Mouse (Mus musculus) MEL (cell line): ENCODE measurements around the gene Adck2. TPM values are rescaled to one million over a fixed set of nuclear protein-coding genes. Genes with fewer than 3 reads are reported as not detected.

Experiments used
- DNase-seq: peaks from one replicate; pipeline ENCODE4 v3.0.0; 2011; ENCODE audit warnings: low read depth, low spot score
- H3K27ac ChIP-seq: 2 replicates; pipeline ENCODE4 v1.5.1; 2012; ENCODE audit warnings: low read depth, mild to moderate bottlenecking, control low read depth, low read length, moderate library complexity; ENCODE audit not compliant: control insufficient read depth
- H3K27me3 ChIP-seq, 2 experiments: fragments of 150-350 bp in 1 of 2; sonication (generic) in 1 of 2; 2 replicates each; pipeline ENCODE4 v1.6.1; 2012; ENCODE audit warnings: low read length in 2 of 2, mild to moderate bottlenecking in 2 of 2, improper control_type of control experiment in 1 of 2, moderate library complexity in 1 of 2; ENCODE audit not compliant: insufficient read depth in 2 of 2, control insufficient read depth in 1 of 2
- H3K36me3 ChIP-seq, 2 experiments: 2 replicates each; pipeline ENCODE4 v1.6.1; 2012 to 2014; ENCODE audit warnings: low read length in 2 of 2, improper control_type of control experiment in 1 of 2, inconsistent platforms in 1 of 2, mild to moderate bottlenecking in 1 of 2; ENCODE audit not compliant: insufficient read depth in 2 of 2, control insufficient read depth in 1 of 2
- H3K4me1 ChIP-seq, 2 experiments: fragments of 150-350 bp in 1 of 2; sonication (generic) in 1 of 2; 2 replicates each; pipeline ENCODE4 v1.6.1; 2012; ENCODE audit warnings: low read length in 2 of 2, improper control_type of control experiment in 1 of 2, mild to moderate bottlenecking in 1 of 2; ENCODE audit not compliant: insufficient read depth in 2 of 2, control insufficient read depth in 1 of 2
- H3K4me3 ChIP-seq, 2 experiments: fragments of 150-350 bp in 1 of 2; sonication (generic) in 1 of 2; 2 replicates each; pipeline ENCODE4 v1.5.1; 2012; ENCODE audit warnings: low read depth in 2 of 2, low read length in 2 of 2, mild to moderate bottlenecking in 2 of 2, moderate library complexity in 2 of 2, control low read depth in 1 of 2, improper control_type of control experiment in 1 of 2; ENCODE audit not compliant: control insufficient read depth in 1 of 2, insufficient read depth in 1 of 2
- H3K79me2 ChIP-seq: 2 replicates; pipeline ENCODE4 v1.6.1; 2012; ENCODE audit warnings: mild to moderate bottlenecking, low read length, moderate library complexity; ENCODE audit not compliant: control insufficient read depth, poor library complexity, insufficient read depth
- H3K9ac ChIP-seq: 2 replicates; pipeline ENCODE4 v1.6.1; 2012; ENCODE audit warnings: low read depth, mild to moderate bottlenecking, control low read depth, low read length, moderate library complexity; ENCODE audit not compliant: control insufficient read depth, poor library complexity, severe bottlenecking
- H3K9me3 ChIP-seq: fragments of 150-350 bp; sonication (generic); replicated peaks from 2 replicates; pipeline ENCODE4 v1.6.1; 2012; ENCODE audit warnings: mild to moderate bottlenecking, low read length, improper control_type of control experiment, moderate library complexity; ENCODE audit not compliant: insufficient read depth
- BHLHE40 ChIP-seq: IDR thresholded peaks from 2 replicates; pipeline ENCODE4 v1.6.1; 2012; ENCODE audit warnings: low read depth, mild to moderate bottlenecking, inconsistent platforms, low read length, improper control_type of control experiment, borderline replicate concordance
- CHD1 ChIP-seq: IDR thresholded peaks from 2 replicates; pipeline ENCODE4 v1.6.1; 2012; ENCODE audit warnings: low read depth, mild to moderate bottlenecking, inconsistent platforms, low read length, improper control_type of control experiment
- CHD2 ChIP-seq: IDR thresholded peaks from 2 replicates; pipeline ENCODE4 v1.6.1; 2011; ENCODE audit warnings: low read length, improper control_type of control experiment
- CTCF ChIP-seq, 3 experiments: IDR thresholded peaks in 2 of 3; conservative IDR thresholded peaks in 1 of 3; 2 replicates each; pipeline ENCODE4 v1.5.1; 2011 to 2012; ENCODE audit warnings: low read length in 3 of 3, low read depth in 2 of 3, mild to moderate bottlenecking in 2 of 3, improper control_type of control experiment in 1 of 3, inconsistent platforms in 1 of 3, mixed read lengths in 1 of 3, moderate library complexity in 1 of 3; ENCODE audit not compliant: control insufficient read depth in 1 of 3, insufficient read depth in 1 of 3, poor library complexity in 1 of 3, severe bottlenecking in 1 of 3
- E2F4 ChIP-seq: IDR thresholded peaks from 2 replicates; pipeline ENCODE4 v1.6.1; 2011; ENCODE audit warnings: low read depth, low read length, improper control_type of control experiment, borderline replicate concordance
- ETS1 ChIP-seq: IDR thresholded peaks from 2 replicates; pipeline ENCODE4 v1.6.1; 2012; ENCODE audit warnings: low read depth, mild to moderate bottlenecking, inconsistent platforms, low read length, improper control_type of control experiment, moderate library complexity
- GABPA ChIP-seq: IDR thresholded peaks from 2 replicates; pipeline ENCODE4 v1.6.1; 2012; ENCODE audit warnings: low read depth, mild to moderate bottlenecking, inconsistent platforms, low read length, improper control_type of control experiment, moderate library complexity
- JUND ChIP-seq: IDR thresholded peaks from 2 replicates; pipeline ENCODE4 v1.6.1; 2011; ENCODE audit warnings: low read depth, mild to moderate bottlenecking, improper control_type of control experiment, low read length
- KAT2A ChIP-seq: conservative IDR thresholded peaks from 2 replicates; pipeline ENCODE4 v1.6.1; 2012; ENCODE audit warnings: low read depth, low read length, improper control_type of control experiment, inconsistent platforms
- MAFK ChIP-seq: IDR thresholded peaks from 2 replicates; pipeline ENCODE4 v1.6.1; 2011; ENCODE audit warnings: low read depth, mild to moderate bottlenecking, low read length, improper control_type of control experiment, borderline replicate concordance
- MAX ChIP-seq: IDR thresholded peaks from 2 replicates; pipeline ENCODE4 v1.6.1; 2011; ENCODE audit warnings: low read length, improper control_type of control experiment
- MEF2A ChIP-seq: IDR thresholded peaks from 2 replicates; pipeline ENCODE4 v1.6.1; 2014; ENCODE audit warnings: low read depth, mild to moderate bottlenecking, inconsistent platforms, low read length, improper control_type of control experiment; ENCODE audit not compliant: poor library complexity, insufficient replicate concordance, severe bottlenecking; ENCODE audit errors: extremely low read depth
- NRF1 ChIP-seq: IDR thresholded peaks from 2 replicates; pipeline ENCODE4 v1.6.1; 2014; ENCODE audit warnings: low read depth, mild to moderate bottlenecking, inconsistent platforms, low read length, improper control_type of control experiment, moderate library complexity; ENCODE audit not compliant: poor library complexity, insufficient read depth, severe bottlenecking
- POLR2A ChIP-seq, 2 experiments: IDR thresholded peaks; 2 replicates each; pipeline ENCODE4 v1.6.1; 2011 to 2012; ENCODE audit warnings: low read length in 2 of 2, mild to moderate bottlenecking in 2 of 2, control low read depth in 1 of 2, improper control_type of control experiment in 1 of 2, low read depth in 1 of 2, moderate library complexity in 1 of 2; ENCODE audit not compliant: control insufficient read depth in 1 of 2, insufficient read depth in 1 of 2, poor library complexity in 1 of 2
- RAD21 ChIP-seq: IDR thresholded peaks from 2 replicates; pipeline ENCODE4 v1.6.1; 2011; ENCODE audit warnings: mild to moderate bottlenecking, low read depth, low read length, improper control_type of control experiment
- TAL1 ChIP-seq: IDR thresholded peaks from 2 replicates; pipeline ENCODE4 v1.6.1; 2012; ENCODE audit warnings: mild to moderate bottlenecking, inconsistent platforms, low read length, moderate library complexity, mixed read lengths
- TBP ChIP-seq: IDR thresholded peaks from 2 replicates; pipeline ENCODE4 v1.8.0; 2011; ENCODE audit warnings: low read depth, low read length, improper control_type of control experiment
- TCF12 ChIP-seq: IDR thresholded peaks from 2 replicates; pipeline ENCODE4 v1.6.1; 2014; ENCODE audit warnings: low read depth, mild to moderate bottlenecking, inconsistent platforms, low read length, improper control_type of control experiment, moderate library complexity
- UBTF ChIP-seq: IDR thresholded peaks from 2 replicates; pipeline ENCODE4 v1.6.1; 2012; ENCODE audit warnings: low read depth, mild to moderate bottlenecking, inconsistent platforms, low read length, improper control_type of control experiment, moderate library complexity, borderline replicate concordance; ENCODE audit not compliant: insufficient read depth
- ZKSCAN1 ChIP-seq: IDR thresholded peaks from 2 replicates; pipeline ENCODE4 v1.6.1; 2012; ENCODE audit warnings: low read depth, mild to moderate bottlenecking, inconsistent platforms, low read length, improper control_type of control experiment, moderate library complexity
- ZNF384 ChIP-seq: IDR thresholded peaks from 2 replicates; pipeline ENCODE4 v1.6.1; 2012; ENCODE audit warnings: low read depth, mild to moderate bottlenecking, inconsistent platforms, low read length, improper control_type of control experiment
- polyA plus RNA-seq, 2 experiments: library from polyadenylated mRNA; stranded (reverse) in 1 of 2; unstranded in 1 of 2; fragments of >175 nt in 1 of 2; fragments of >200 nt in 1 of 2; gene quantifications; 2 replicates each; pipeline versions ENCODE4 v1.2.1 to v1.2.4; 2012; ENCODE audit warnings: low replicate concordance in 2 of 2, low read depth in 1 of 2; ENCODE audit not compliant: insufficient read length in 2 of 2, insufficient read depth in 1 of 2, missing spikeins in 1 of 2
- total RNA-seq: library from RNA; depleted of rRNA; stranded (reverse); fragments of 300-350 nt; gene quantifications from 2 replicates; pipeline ENCODE4 v1.2.3, GENCODE M21; 2012

Adck2 gene
- total and polyA plus RNA-seq, 3 experiments: 8.1 to 11.6 TPM; not detected in 1

DNA sequence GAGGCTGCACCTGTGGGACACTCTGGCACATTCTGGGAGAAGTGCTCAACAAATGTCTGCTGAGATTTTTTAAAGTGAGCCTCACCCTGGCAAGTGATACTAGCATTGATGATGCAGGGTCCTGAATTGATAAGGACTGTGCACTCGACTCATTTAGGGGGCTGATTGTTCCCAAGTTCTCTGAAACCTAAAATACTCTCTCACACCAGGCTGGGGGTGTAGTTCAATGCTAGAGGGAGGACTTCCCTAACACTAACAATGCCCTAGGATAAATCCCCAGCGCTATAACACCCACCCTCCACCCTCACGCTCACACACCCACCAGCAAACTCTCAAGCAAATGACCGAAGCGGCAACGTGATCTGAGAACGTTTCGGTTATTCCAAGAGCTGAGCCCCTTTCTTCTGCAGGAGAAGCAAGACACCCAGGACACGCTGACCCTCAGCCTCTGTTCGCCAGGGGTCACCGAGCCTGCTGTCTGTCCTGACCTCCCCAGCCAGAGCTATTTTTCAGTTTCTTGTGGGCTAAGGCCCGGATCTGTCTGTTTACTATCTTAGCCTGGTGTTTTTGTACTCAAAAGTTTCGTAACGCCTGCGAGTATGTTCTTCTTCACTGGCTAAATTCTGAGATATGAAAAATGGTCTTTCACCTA is 29.8 kb upstream of the Adck2 start:
- Histone ChIP-seq H3K36me3 (no peaks in the 10 kb centered on the region), H3K27ac (no peak overlapping the region), H3K4me3 (no peak overlapping the region), H3K9me3 (no peaks in the 10 kb centered on the region), H3K79me2 (no peaks in the 10 kb centered on the region), H3K4me1 (no peaks in the 10 kb centered on the region), H3K27me3 (peaks cover 2% of the 10 kb centered on the region in 2 experiments; a peak in 2 of 4 replicates), H3K9ac (no peak overlapping the region)
- TF ChIP-seq CHD2: no peak
- TF ChIP-seq MAFK: no peak
- TF ChIP-seq MEF2A: no peak
- TF ChIP-seq POLR2A (IDR thresholded peaks at IDR 0.05; ENCODE audit: control insufficient read depth in 1 of 2, insufficient read depth in 1 of 2, low read depth in 1 of 2, low read length in 2 of 2, poor library complexity in 1 of 2): no peak
- no peak for TF ChIP-seq CTCF (IDR thresholded peaks at IDR 0.05 in 2 of 3, conservative IDR thresholded peaks at IDR 0.05 in 1 of 3; ENCODE audit: control insufficient read depth in 1 of 3, insufficient read depth in 1 of 3, low read depth in 2 of 3, low read length in 3 of 3, poor library complexity in 1 of 3, severe bottlenecking in 1 of 3)
- no peak for TF ChIP-seq JUND
- TF ChIP-seq RAD21: no peak
- TF ChIP-seq NRF1: no peak
- no peak for TF ChIP-seq MAX
- TF ChIP-seq ETS1: no peak
- TF ChIP-seq ZNF384: no peak
- TF ChIP-seq TAL1: no peak
- no peak for TF ChIP-seq TCF12
- TF ChIP-seq CHD1: no peak
- no peak for TF ChIP-seq BHLHE40
- TF ChIP-seq GABPA: no peak
- TF ChIP-seq TBP: no peak
- no peak for TF ChIP-seq ZKSCAN1
- no peak for TF ChIP-seq KAT2A
- TF ChIP-seq UBTF: no peak
- no peak for DNase-seq

DNA sequence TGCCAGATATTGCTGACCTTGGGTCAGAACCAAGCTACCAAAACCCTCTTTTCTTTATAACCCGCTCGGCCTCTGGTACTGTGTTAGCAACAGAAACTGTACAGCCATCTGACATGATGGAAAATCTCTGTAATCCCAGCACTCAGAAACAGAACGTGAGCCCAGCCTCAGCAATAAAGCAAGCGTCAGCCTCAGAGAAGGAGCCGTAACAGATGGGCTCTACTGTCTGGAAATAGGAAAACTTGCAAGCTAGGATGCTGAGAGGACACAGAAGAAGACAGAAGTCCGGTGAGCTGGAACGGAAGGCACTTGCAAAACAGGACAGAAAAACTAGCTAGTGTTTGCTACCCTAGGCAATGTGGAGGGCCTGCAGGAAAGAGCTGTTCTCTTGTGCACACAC is 28.2 kb upstream of the Adck2 start:
- H3K27me3 ChIP-seq: peaks cover 2% of the 10 kb centered on the region in 2 experiments
- TF ChIP-seq E2F4: no peak
- H3K9ac ChIP-seq: no peak overlapping the region
- no peaks in the 10 kb centered on the region for H3K4me1 ChIP-seq
- no peak overlapping the region for H3K27ac ChIP-seq
- no peaks in the 10 kb centered on the region for H3K36me3 ChIP-seq
- H3K4me3 ChIP-seq: no peak overlapping the region
- H3K79me2 ChIP-seq: no peaks in the 10 kb centered on the region
- no peaks in the 10 kb centered on the region for H3K9me3 ChIP-seq
- DNase-seq: no peak
